Mouse (Mus musculus): Measurements from ENCODE around the gene Kptn. TPM values are rescaled to one million over a fixed set of nuclear protein-coding genes. Genes with fewer than 3 reads are reported as not detected.

Gene Kptn
- polyA plus RNA-seq, 1 experiment from 2014 or later = 14.2 TPM

DNA sequence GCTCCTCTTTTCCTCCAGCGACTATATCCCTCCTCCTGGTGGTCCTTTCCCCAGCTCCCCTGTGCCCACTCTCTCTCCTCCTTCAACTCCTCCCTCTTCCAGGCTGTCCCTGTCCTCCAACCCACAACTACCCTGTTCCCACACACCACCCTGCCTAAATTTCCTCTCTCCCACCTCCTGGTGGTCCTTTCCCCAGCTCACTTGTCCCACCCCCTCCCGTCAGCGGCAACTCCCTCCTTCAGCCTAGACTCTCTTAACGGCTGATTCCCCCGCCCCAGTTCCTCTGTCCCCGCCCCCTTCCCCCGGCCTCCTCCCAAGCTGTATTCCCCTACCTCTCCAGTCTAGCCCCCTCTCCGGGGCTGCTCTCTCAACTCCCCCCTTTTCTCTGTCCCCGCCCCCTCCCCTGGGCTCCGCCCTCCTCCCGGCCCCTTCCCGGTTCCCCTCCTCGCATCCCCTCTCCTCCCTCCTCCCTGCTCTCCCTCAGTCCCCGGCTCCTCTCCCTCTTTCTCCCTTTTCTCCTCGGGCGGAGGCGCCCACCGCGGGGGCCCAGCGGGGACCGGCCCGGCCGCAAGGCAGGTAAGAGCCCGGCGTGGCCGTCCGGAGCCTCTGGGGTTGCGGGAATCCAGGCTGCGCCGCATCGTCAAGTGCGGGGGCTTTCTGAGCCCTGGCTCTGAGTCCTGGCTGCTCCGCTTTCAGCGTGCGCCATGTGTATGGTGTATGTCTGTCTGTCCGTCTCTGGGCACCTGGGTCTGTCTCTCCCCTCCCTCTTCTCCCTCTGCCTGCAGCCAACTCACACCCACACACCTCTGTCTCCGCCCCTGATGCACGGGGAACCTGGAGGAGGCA is 10.4 kb downstream of the Kptn start:
- WGBS = 2% methylated on average over 33 of the region's 38 CpGs
- peak; percentile 52 for DNase-seq (ENCODE audit: low spot score)

GRCm38 (mm10) chr7:16130956-16131634 is 11.4 kb downstream of the Kptn start:
- Histone ChIP-seq H3K9me3 (ENCODE audit: low read length) (no peaks in the 10 kb centered on the region), H3K36me3 (ENCODE audit: insufficient read depth, low read length) (no peaks in the 10 kb centered on the region), H3K4me2 (replicated peaks; ENCODE audit: low read depth, low read length) (no peak overlapping the region), H3K27me3 (replicated peaks; ENCODE audit: insufficient read depth, low read length) (0 out of 2 replicates have a peak, but pooled peaks cover 2% of the 10 kb centered on the region), H3K9ac (replicated peaks; ENCODE audit: low read depth) (no peak overlapping the region), H3K4me3 (ENCODE audit: low read depth, low read length) (no peak overlapping the region), H3K27ac (ENCODE audit: low read length) (no peak overlapping the region), H3K4me1 (ENCODE audit: insufficient read depth, low read depth, low read length) (no peaks in the 10 kb centered on the region)
- ATAC-seq = no peak
- 34% methylated on average over 13 of the region's 13 CpGs for WGBS
- no peak for TF ChIP-seq EP300 (IDR thresholded peaks at IDR 0.05)
- TF ChIP-seq CTCF (IDR thresholded peaks at IDR 0.05) = no peak
- DNase-seq (ENCODE audit: low spot score) = no peak

More for the DNA sequence above, 10.4 kb downstream of the Kptn start:
- Histone ChIP-seq H3K4me1 (ENCODE audit: insufficient read depth, low read depth, low read length) (no peaks in the 10 kb centered on the region), H3K4me2 (replicated peaks; ENCODE audit: low read depth, low read length) (peak overlapping the region; percentile 68), H3K9me3 (ENCODE audit: low read length) (no peaks in the 10 kb centered on the region), H3K4me3 (ENCODE audit: low read depth, low read length) (peak overlapping the region; percentile 41), H3K27me3 (replicated peaks; ENCODE audit: insufficient read depth, low read length) (0 out of 2 replicates have a peak, but pooled peaks cover 2% of the 10 kb centered on the region), H3K27ac (ENCODE audit: low read length) (no peak overlapping the region), H3K9ac (replicated peaks; ENCODE audit: low read depth) (no peak overlapping the region), H3K36me3 (ENCODE audit: insufficient read depth, low read length) (0 out of 2 replicates have a peak, but pooled peaks cover 5% of the 10 kb centered on the region)
- peak; percentile 63 for ATAC-seq
- TF ChIP-seq CTCF (IDR thresholded peaks at IDR 0.05) (no peak), EP300 (IDR thresholded peaks at IDR 0.05) (no peak)

GRCm38 (mm10) chr7:16132161-16132581 is 12.5 kb downstream of the Kptn start:
- no peak for ATAC-seq
- Histone ChIP-seq H3K9me3 (ENCODE audit: low read length) (no peaks in the 10 kb centered on the region), H3K27ac (ENCODE audit: low read length) (no peak overlapping the region), H3K9ac (replicated peaks; ENCODE audit: low read depth) (no peak overlapping the region), H3K4me1 (ENCODE audit: insufficient read depth, low read depth, low read length) (no peaks in the 10 kb centered on the region), H3K4me2 (replicated peaks; ENCODE audit: low read depth, low read length) (no peak overlapping the region), H3K27me3 (replicated peaks; ENCODE audit: insufficient read depth, low read length) (0 out of 2 replicates have a peak, but pooled peaks cover 2% of the 10 kb centered on the region), H3K36me3 (ENCODE audit: insufficient read depth, low read length) (no peaks in the 10 kb centered on the region), H3K4me3 (ENCODE audit: low read depth, low read length) (no peak overlapping the region)
- TF ChIP-seq CTCF (IDR thresholded peaks at IDR 0.05) = no peak
- no peak for TF ChIP-seq EP300 (IDR thresholded peaks at IDR 0.05)
- DNase-seq (ENCODE audit: low spot score) = no peak
- WGBS = 10% methylated on average over 6 of the region's 7 CpGs

- no peaks in the 10 kb centered on the region for H3K4me1 ChIP-seq (ENCODE audit: insufficient read depth, low read depth, low read length)
- WGBS = 47% methylated on average over 3 of the region's 3 CpGs
- no peak overlapping the region for H3K4me2 ChIP-seq (replicated peaks; ENCODE audit: low read depth, low read length)
- no peak overlapping the region for H3K27ac ChIP-seq (ENCODE audit: low read length)
- ATAC-seq (no peak), DNase-seq (ENCODE audit: low spot score) (no peak)
- no peak for TF ChIP-seq CTCF (IDR thresholded peaks at IDR 0.05)
- no peak for TF ChIP-seq EP300 (IDR thresholded peaks at IDR 0.05)
- H3K36me3 ChIP-seq (ENCODE audit: insufficient read depth, low read length) = no peaks in the 10 kb centered on the region
- no peak overlapping the region for H3K4me3 ChIP-seq (ENCODE audit: low read depth, low read length)
- 0 out of 2 replicates have a peak, but pooled peaks cover 2% of the 10 kb centered on the region for H3K27me3 ChIP-seq (replicated peaks; ENCODE audit: insufficient read depth, low read length)
- no peaks in the 10 kb centered on the region for H3K9me3 ChIP-seq (ENCODE audit: low read length)
- no peak overlapping the region for H3K9ac ChIP-seq (replicated peaks; ENCODE audit: low read depth)
Observed at GRCm38 (mm10) chr7:16132926-16133325, 13.2 kb downstream of the Kptn start.

GRCm38 (mm10) chr7:16133691-16134090 is 14.0 kb downstream of the Kptn start:
- Histone ChIP-seq H3K27ac (ENCODE audit: low read length) (no peak overlapping the region), H3K36me3 (ENCODE audit: insufficient read depth, low read length) (no peaks in the 10 kb centered on the region), H3K4me2 (replicated peaks; ENCODE audit: low read depth, low read length) (no peak overlapping the region), H3K9ac (replicated peaks; ENCODE audit: low read depth) (no peak overlapping the region), H3K4me3 (ENCODE audit: low read depth, low read length) (no peak overlapping the region), H3K27me3 (replicated peaks; ENCODE audit: insufficient read depth, low read length) (0 out of 2 replicates have a peak, but pooled peaks cover 2% of the 10 kb centered on the region), H3K4me1 (ENCODE audit: insufficient read depth, low read depth, low read length) (no peaks in the 10 kb centered on the region), H3K9me3 (ENCODE audit: low read length) (no peaks in the 10 kb centered on the region)
- DNase-seq (ENCODE audit: low spot score) = no peak
- no peak for TF ChIP-seq EP300 (IDR thresholded peaks at IDR 0.05)
- no peak for ATAC-seq
- WGBS = 89% methylated on average over 9 of the region's 9 CpGs

GRCm38 (mm10) chr7:16134951-16135392 is 15.3 kb downstream of the Kptn start:
- no peak for ATAC-seq

More at GRCm38 (mm10) chr7:16134951-16135392, 15.3 kb downstream of the Kptn start:
- Histone ChIP-seq H3K9me3 (ENCODE audit: low read length) (no peaks in the 10 kb centered on the region), H3K4me2 (replicated peaks; ENCODE audit: low read depth, low read length) (no peak overlapping the region), H3K27ac (ENCODE audit: low read length) (no peak overlapping the region), H3K9ac (replicated peaks; ENCODE audit: low read depth) (no peak overlapping the region), H3K36me3 (ENCODE audit: insufficient read depth, low read length) (no peaks in the 10 kb centered on the region), H3K4me3 (ENCODE audit: low read depth, low read length) (no peak overlapping the region), H3K27me3 (replicated peaks; ENCODE audit: insufficient read depth, low read length) (0 out of 2 replicates have a peak, but pooled peaks cover 2% of the 10 kb centered on the region), H3K4me1 (ENCODE audit: insufficient read depth, low read depth, low read length) (no peaks in the 10 kb centered on the region)
- no peak for DNase-seq (ENCODE audit: low spot score)
- no peak for TF ChIP-seq EP300 (IDR thresholded peaks at IDR 0.05)
- no peak for TF ChIP-seq CTCF (IDR thresholded peaks at IDR 0.05)
- WGBS = 67% methylated on average over 7 of the region's 7 CpGs

All from lung, postnatal 0 days (tissue).